Mouse (Mus musculus) midbrain, embryonic 12.5 days (tissue): Measurements from ENCODE around the gene Prpf40b. TPM values are rescaled to one million over a fixed set of nuclear protein-coding genes. Genes with fewer than 3 reads are reported as not detected.

Experiments
- ATAC-seq: fragments of 200-750 bp; cut with Nextera tagmentation; 2 replicates; pipeline ENCODE4 v1.8.0; 2017; ENCODE audit warnings: low read depth, moderate TSS enrichment, moderate library complexity; ENCODE audit not compliant: low FRiP score
- H3K27ac ChIP-seq: fragments of 300-500 bp; sonication (generic); replicated peaks from 2 replicates; pipeline ENCODE4 v1.5.1; 2016; ENCODE audit warnings: mild to moderate bottlenecking
- H3K27me3 ChIP-seq: fragments of 300-500 bp; sonication (generic); 2 replicates; pipeline ENCODE4 v1.6.1; 2016; ENCODE audit warnings: mild to moderate bottlenecking
- H3K36me3 ChIP-seq: fragments of 300-500 bp; sonication (generic); 2 replicates; pipeline ENCODE4 v1.6.1; 2016
- H3K4me1 ChIP-seq: fragments of 300-500 bp; sonication (generic); 2 replicates; pipeline ENCODE4 v1.6.1; 2016
- H3K4me2 ChIP-seq: fragments of 300-500 bp; sonication (generic); replicated peaks from 2 replicates; pipeline ENCODE4 v1.6.1; 2016; ENCODE audit warnings: mild to moderate bottlenecking, moderate library complexity
- H3K4me3 ChIP-seq: fragments of 300-500 bp; sonication (generic); 2 replicates; pipeline ENCODE4 v1.5.1; 2016; ENCODE audit warnings: mild to moderate bottlenecking
- H3K9ac ChIP-seq: fragments of 300-500 bp; sonication (generic); replicated peaks from 2 replicates; pipeline ENCODE4 v1.6.1; 2016; ENCODE audit warnings: mild to moderate bottlenecking, moderate library complexity
- H3K9me3 ChIP-seq: fragments of 300-500 bp; sonication (generic); 2 replicates; pipeline ENCODE4 v1.6.1; 2016; ENCODE audit warnings: mild to moderate bottlenecking
- WGBS: fragments of 180-500 bp; shearing (Covaris S2); methylation state at CpG from one replicate; pipeline ENCODE4 v1.1.7; 2016; 5-methylcytosine and 5-hydroxymethylcytosine counted together
- polyA plus RNA-seq: library from polyadenylated mRNA; unstranded; fragments of >200 nt; fragmentation: Nextera tagmentation; extraction: Ambion mirVana; gene quantifications from 2 replicates; pipeline ENCODE4 v1.2.1, GENCODE M21; 2016

Gene Prpf40b
- polyA plus RNA-seq, 1 experiment from 2014 or later: 78.1 TPM

GRCm38 (mm10) chr15:99295484-99295981 is 646 bp downstream of the Prpf40b start, which contains the start of gene Fam186b:
TSS of gene Fam186b (minus strand) at chr15:99295888.
- Histone ChIP-seq H3K9me3 (no peaks in the 10 kb centered on the region), H3K36me3 (no peaks in the 10 kb centered on the region), H3K4me3 (peak within 1 kb of the TSS; percentile 71), H3K27me3 (no peaks in the 10 kb centered on the region), H3K9ac (peak within 1 kb of the TSS; percentile 83), H3K4me1 (peaks cover 17% of the 10 kb centered on the region), H3K27ac (peak within 1 kb of the TSS; percentile 92), H3K4me2 (peak within 1 kb of the TSS; percentile 67)
- WGBS: 0% methylated on average over 8 of the region's 17 CpGs
- ATAC-seq: peak; percentile 66

- no peak for ATAC-seq
- H3K9ac ChIP-seq: peak overlapping the region; percentile 83; the same call in 1 of the 2 replicates
Observed at GRCm38 (mm10) chr15:99296213-99296612, 1.3 kb downstream of the Prpf40b start.

GRCm38 (mm10) chr15:99307476-99307875 is 12.6 kb downstream of the Prpf40b start:
- Histone ChIP-seq H3K9me3 (no peaks in the 10 kb centered on the region), H3K4me3 (no peak overlapping the region), H3K9ac (no peak overlapping the region), H3K36me3 (peaks cover 90% of the 10 kb centered on the region), H3K27me3 (no peaks in the 10 kb centered on the region), H3K4me1 (no peaks in the 10 kb centered on the region), H3K4me2 (no peak overlapping the region), H3K27ac (no peak overlapping the region)
- 87% methylated on average over 9 of the region's 9 CpGs for WGBS
- no peak for ATAC-seq

More at GRCm38 (mm10) chr15:99296213-99296612, 1.3 kb downstream of the Prpf40b start:
- H3K4me1 ChIP-seq: peaks cover 17% of the 10 kb centered on the region
- peak overlapping the region; percentile 71 for H3K4me3 ChIP-seq
- WGBS: 38% methylated on average over 5 of the region's 5 CpGs
- peak overlapping the region; percentile 67 for H3K4me2 ChIP-seq
- no peaks in the 10 kb centered on the region for H3K9me3 ChIP-seq
- H3K36me3 ChIP-seq: no peaks in the 10 kb centered on the region
- peak overlapping the region; percentile 92; the same call in 1 of the 2 replicates for H3K27ac ChIP-seq
- no peaks in the 10 kb centered on the region for H3K27me3 ChIP-seq

GRCm38 (mm10) chr15:99309549-99309948 is 14.7 kb downstream of the Prpf40b start:
- WGBS: 94% methylated on average over 9 of the region's 9 CpGs
- H3K4me3 ChIP-seq: no peak overlapping the region
- no peak overlapping the region for H3K4me2 ChIP-seq
- H3K36me3 ChIP-seq: peaks cover 90% of the 10 kb centered on the region
- H3K27me3 ChIP-seq: no peaks in the 10 kb centered on the region
- no peak overlapping the region for H3K9ac ChIP-seq
- H3K27ac ChIP-seq: no peak overlapping the region
- no peak for ATAC-seq
- H3K9me3 ChIP-seq: no peaks in the 10 kb centered on the region
- no peaks in the 10 kb centered on the region for H3K4me1 ChIP-seq

- WGBS: 92% methylated on average over 5 of the region's 5 CpGs
- no peaks in the 10 kb centered on the region for H3K9me3 ChIP-seq
- H3K9ac ChIP-seq: no peak overlapping the region
- H3K4me2 ChIP-seq: no peak overlapping the region
- H3K36me3 ChIP-seq: peaks cover 90% of the 10 kb centered on the region
- H3K27ac ChIP-seq: no peak overlapping the region
- H3K4me3 ChIP-seq: no peak overlapping the region
- H3K4me1 ChIP-seq: no peaks in the 10 kb centered on the region
- no peaks in the 10 kb centered on the region for H3K27me3 ChIP-seq
- ATAC-seq: no peak
Observed at GRCm38 (mm10) chr15:99310617-99311016, 15.7 kb downstream of the Prpf40b start.

- Histone ChIP-seq H3K4me1 (no peaks in the 10 kb centered on the region), H3K27ac (no peak overlapping the region), H3K9ac (no peak overlapping the region), H3K27me3 (no peaks in the 10 kb centered on the region), H3K4me3 (no peak overlapping the region), H3K4me2 (no peak overlapping the region), H3K36me3 (peaks cover 89% of the 10 kb centered on the region), H3K9me3 (no peaks in the 10 kb centered on the region)
- 93% methylated on average over 16 of the region's 16 CpGs for WGBS
- no peak for ATAC-seq
Observed at GRCm38 (mm10) chr15:99314891-99315290, 20.0 kb downstream of the Prpf40b start.

DNA sequence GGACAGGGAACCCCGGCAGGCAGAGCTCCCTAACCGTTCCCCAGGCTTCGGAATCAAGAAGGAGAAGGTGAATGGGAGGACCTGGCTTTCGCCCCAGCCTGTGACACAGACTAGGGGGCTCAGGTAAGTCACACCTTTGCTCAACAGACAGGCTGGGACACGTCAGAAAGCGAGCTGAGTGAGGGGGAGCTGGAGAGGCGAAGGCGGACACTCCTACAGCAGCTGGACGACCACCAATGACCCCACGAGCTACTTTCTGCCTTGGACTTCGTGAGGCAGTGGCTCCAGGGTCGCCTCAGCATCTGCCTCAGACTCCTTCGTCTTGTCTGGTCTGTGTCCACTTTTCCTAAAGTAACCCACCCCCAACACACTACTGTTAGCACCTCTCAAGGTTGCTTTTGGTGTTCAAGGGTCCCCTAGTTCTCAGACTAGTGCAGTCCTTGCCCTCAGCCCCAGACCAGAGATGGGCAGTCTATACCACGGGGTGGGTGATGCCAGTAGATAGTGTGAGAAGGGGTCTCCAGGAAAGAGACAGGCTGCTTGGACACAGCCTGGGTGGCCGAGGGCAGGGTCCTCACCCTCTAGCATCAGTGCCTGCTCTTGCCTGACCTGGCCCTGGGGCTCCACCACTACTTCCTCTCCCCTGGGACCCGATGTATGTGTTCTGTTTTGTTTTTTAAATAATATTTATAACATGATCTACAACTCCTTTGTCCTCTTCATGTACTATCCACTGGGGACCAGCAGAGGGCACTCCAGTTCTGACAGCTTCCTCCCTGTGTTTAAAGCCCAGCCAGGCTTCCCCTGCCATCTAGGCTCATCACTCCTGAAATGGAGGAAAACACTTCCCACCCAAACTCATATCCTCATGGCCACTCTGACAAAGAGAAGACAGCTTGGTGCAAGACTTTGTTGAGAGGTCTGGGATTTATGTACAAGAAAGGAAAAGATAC is 21.7 kb downstream of the Prpf40b start:
- no peak overlapping the region for H3K4me3 ChIP-seq
- H3K27me3 ChIP-seq: no peaks in the 10 kb centered on the region
- no peak overlapping the region for H3K4me2 ChIP-seq
- no peaks in the 10 kb centered on the region for H3K4me1 ChIP-seq
- H3K9ac ChIP-seq: no peak overlapping the region
- H3K9me3 ChIP-seq: no peaks in the 10 kb centered on the region
- peak overlapping the region; percentile 80 for H3K27ac ChIP-seq
- WGBS: 82% methylated on average over 16 of the region's 16 CpGs
- peaks cover 89% of the 10 kb centered on the region for H3K36me3 ChIP-seq
- ATAC-seq: peak; percentile 65; the same call in 1 of the 2 replicates

DNA sequence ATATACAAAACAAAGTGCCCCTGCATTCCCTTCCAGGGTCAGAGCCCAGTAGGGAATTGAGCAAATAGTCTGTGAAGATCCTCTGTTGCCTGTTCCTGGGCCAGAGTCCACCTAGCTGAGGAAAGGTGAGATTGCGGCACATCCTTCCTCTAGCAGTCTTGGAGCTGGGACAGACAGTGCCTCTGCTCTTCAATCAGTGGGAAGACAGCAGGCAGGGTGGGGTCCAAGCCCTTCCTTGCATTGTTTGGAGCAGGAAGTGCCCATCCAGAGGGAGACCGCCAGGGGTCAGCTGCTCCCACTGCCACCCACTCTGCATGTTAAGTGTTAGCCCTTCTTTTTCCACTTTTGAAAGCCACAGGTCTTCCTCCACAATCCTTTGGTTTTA is 22.4 kb downstream of the Prpf40b start:
- Histone ChIP-seq H3K27me3 (no peaks in the 10 kb centered on the region), H3K4me3 (no peak overlapping the region), H3K9me3 (no peaks in the 10 kb centered on the region), H3K36me3 (peaks cover 89% of the 10 kb centered on the region), H3K27ac (0 out of 2 replicates have a peak overlapping the region, but pooled peaks have one; percentile 16), H3K4me2 (no peak overlapping the region), H3K4me1 (no peaks in the 10 kb centered on the region), H3K9ac (no peak overlapping the region)
- 84% methylated on average over 2 of the region's 2 CpGs for WGBS
- no peak for ATAC-seq

DNA sequence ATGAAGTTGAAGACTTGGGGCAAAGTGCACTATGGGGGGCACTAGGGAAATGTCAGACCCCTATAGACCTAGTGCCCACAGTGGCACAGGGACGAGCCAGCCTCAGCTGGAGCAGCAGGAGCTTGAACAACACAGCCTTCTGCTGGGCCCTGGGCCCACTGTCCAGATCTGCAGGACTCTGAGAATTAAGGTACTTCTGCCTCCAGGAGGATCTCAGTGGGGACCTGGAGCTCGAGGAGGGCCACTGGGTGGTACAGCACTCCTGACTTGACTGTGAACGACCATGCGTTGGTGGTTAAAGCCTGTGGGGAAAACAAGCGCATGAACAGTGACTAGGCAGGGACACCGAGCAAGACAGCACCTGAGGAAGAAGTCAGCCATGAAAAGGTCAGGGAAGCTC is 23.2 kb downstream of the Prpf40b start:
- ATAC-seq: no peak
- Histone ChIP-seq H3K9ac (no peak overlapping the region), H3K4me1 (no peaks in the 10 kb centered on the region), H3K27ac (0 out of 2 replicates have a peak overlapping the region, but pooled peaks have one; percentile 0), H3K9me3 (no peaks in the 10 kb centered on the region), H3K27me3 (no peaks in the 10 kb centered on the region), H3K4me2 (no peak overlapping the region), H3K4me3 (no peak overlapping the region), H3K36me3 (peaks cover 88% of the 10 kb centered on the region)
- WGBS: 90% methylated on average over 6 of the region's 6 CpGs

DNA sequence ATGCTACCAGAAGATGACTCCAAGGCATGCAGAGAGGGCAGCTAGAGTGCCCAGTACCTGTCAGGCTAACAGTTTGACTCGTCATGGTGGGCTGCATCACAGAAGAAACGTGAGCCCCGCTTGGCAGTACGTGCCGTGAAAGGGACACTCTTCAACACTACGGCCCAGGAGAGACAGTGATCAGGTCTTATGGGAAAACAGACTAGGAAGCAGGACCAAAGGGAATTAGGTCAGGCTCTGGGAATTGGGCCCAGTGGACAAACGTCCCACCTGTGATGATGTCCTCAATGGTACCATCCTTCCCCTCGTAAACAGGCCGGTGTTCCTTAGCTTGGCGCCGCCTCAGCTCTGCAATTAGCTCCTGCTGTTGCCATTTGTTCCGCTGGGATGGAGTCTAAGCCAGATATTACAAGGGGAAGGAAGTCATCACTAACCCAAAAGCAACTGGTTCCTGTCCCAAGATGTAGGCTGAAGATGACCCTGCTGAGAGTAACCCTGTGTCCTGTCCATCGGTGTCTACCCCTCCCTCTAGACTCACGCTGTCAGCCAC is 24.0 kb downstream of the Prpf40b start:
- H3K4me2 ChIP-seq: no peak overlapping the region
- no peaks in the 10 kb centered on the region for H3K9me3 ChIP-seq
- no peak overlapping the region for H3K9ac ChIP-seq
- WGBS: 91% methylated on average over 14 of the region's 14 CpGs
- H3K27ac ChIP-seq: no peak overlapping the region
- H3K27me3 ChIP-seq: no peaks in the 10 kb centered on the region
- peaks cover 97% of the 10 kb centered on the region for H3K36me3 ChIP-seq
- ATAC-seq: no peak
- no peak overlapping the region for H3K4me3 ChIP-seq
- no peaks in the 10 kb centered on the region for H3K4me1 ChIP-seq

GRCm38 (mm10) chr15:99319411-99319871 is 24.6 kb downstream of the Prpf40b start:
- H3K4me3 ChIP-seq: no peak overlapping the region
- H3K9me3 ChIP-seq: no peaks in the 10 kb centered on the region
- peaks cover 94% of the 10 kb centered on the region for H3K36me3 ChIP-seq
- H3K4me2 ChIP-seq: no peak overlapping the region
- H3K4me1 ChIP-seq: no peaks in the 10 kb centered on the region
- no peak overlapping the region for H3K27ac ChIP-seq
- 73% methylated on average over 3 of the region's 3 CpGs for WGBS
- no peak overlapping the region for H3K9ac ChIP-seq
- no peaks in the 10 kb centered on the region for H3K27me3 ChIP-seq
- no peak for ATAC-seq

GRCm38 (mm10) chr15:99320168-99320674 is 25.3 kb downstream of the Prpf40b start:
- Histone ChIP-seq H3K4me2 (no peak overlapping the region), H3K9me3 (no peaks in the 10 kb centered on the region), H3K27me3 (no peaks in the 10 kb centered on the region), H3K4me3 (no peak overlapping the region), H3K36me3 (peaks cover 94% of the 10 kb centered on the region), H3K27ac (0 out of 2 replicates have a peak overlapping the region, but pooled peaks have one; percentile 20), H3K4me1 (no peaks in the 10 kb centered on the region), H3K9ac (no peak overlapping the region)
- ATAC-seq: no peak
- 85% methylated on average over 10 of the region's 10 CpGs for WGBS
